Comparison of ENCODE assay signal across 8 mouse cellular contexts in genomic region chr1:56980631-56981275, GRCm38 (mm10). TPM values are rescaled to one million over a fixed set of nuclear protein-coding genes. Genes with fewer than 3 reads are reported as not detected.
A peak's percentile ranks its signal among the peaks of the same experiment; 100 is the strongest.
DNase-seq lines count a peak whose midpoint lies in the region; ATAC-seq lines count a peak whose summit lies in the region.
"Had no signal": no experiment of that assay in that cellular context is flagged by ENCODE, and none has a peak within 500 bp of the region (broad histone marks: within the 10 kb centered on the region; RNA-seq: fewer than 3 reads in every experiment).

No protein-coding gene starts in this region.

- H3K4me2 ChIP-seq in midbrain, embryonic 16.5 days (ENCODE audit: low read length), result no peak overlapping the region
- peak overlapping the region; percentile 53 for H3K4me2 ChIP-seq in embryonic facial prominence, embryonic 15.5 days (replicated peaks)
- H3K4me2 ChIP-seq in intestine, embryonic 16.5 days (ENCODE audit: low read depth, low read length), result peak overlapping the region; percentile 42
- peak overlapping the region; percentile 45 for H3K4me2 ChIP-seq in stomach, embryonic 15.5 days

- no peak for ATAC-seq in midbrain, embryonic 16.5 days
- no peak for ATAC-seq in embryonic facial prominence, embryonic 15.5 days (ENCODE audit: insufficient number of reproducible peaks, low FRiP score, low TSS enrichment, low read depth)
- no peak for ATAC-seq in intestine, embryonic 16.5 days
- ATAC-seq in stomach, embryonic 15.5 days (ENCODE audit: insufficient read depth, low FRiP score, low read depth), result no peak

- H3K4me3 ChIP-seq in midbrain, embryonic 10.5 days, result peak overlapping the region; percentile 9; the same call in 1 of the 2 replicates
- no peak overlapping the region for H3K4me3 ChIP-seq in midbrain, embryonic 16.5 days (ENCODE audit: low read depth, low read length)
- peak overlapping the region; percentile 36 for H3K4me3 ChIP-seq in embryonic facial prominence, embryonic 15.5 days (replicated peaks)
- peak overlapping the region; percentile 37 for H3K4me3 ChIP-seq in intestine, embryonic 16.5 days (ENCODE audit: low read length)
- H3K4me3 ChIP-seq in stomach, embryonic 15.5 days (replicated peaks), result peak overlapping the region; percentile 24

- peaks cover 45% of the 10 kb centered on the region for H3K4me1 ChIP-seq in midbrain, embryonic 10.5 days
- peaks cover 16% of the 10 kb centered on the region for H3K4me1 ChIP-seq in midbrain, embryonic 16.5 days (ENCODE audit: control insufficient read depth, insufficient read depth, low read length)
- H3K4me1 ChIP-seq in embryonic facial prominence, embryonic 15.5 days, result peaks cover 35% of the 10 kb centered on the region
- H3K4me1 ChIP-seq in intestine, embryonic 16.5 days (ENCODE audit: control insufficient read depth, insufficient read depth, low read length), result 0 out of 2 replicates have a peak, but pooled peaks cover 8% of the 10 kb centered on the region
- H3K4me1 ChIP-seq in stomach, embryonic 15.5 days, result peaks cover 17% of the 10 kb centered on the region

- WGBS in midbrain, embryonic 10.5 days, result under 1% methylated on average over 27 of the region's 27 CpGs
- WGBS in midbrain, embryonic 16.5 days, result 2% methylated on average over 27 of the region's 27 CpGs
- WGBS in embryonic facial prominence, embryonic 15.5 days, result 4% methylated on average over 27 of the region's 27 CpGs
- 4% methylated on average over 27 of the region's 27 CpGs for WGBS in intestine, embryonic 16.5 days
- WGBS in stomach, embryonic 15.5 days, result 2% methylated on average over 27 of the region's 27 CpGs

- H3K27ac ChIP-seq in midbrain, embryonic 10.5 days (replicated peaks), result no peak overlapping the region
- H3K27ac ChIP-seq in midbrain, embryonic 16.5 days (ENCODE audit: low read length), result no peak overlapping the region
- H3K27ac ChIP-seq in embryonic facial prominence, embryonic 15.5 days (replicated peaks), result peak overlapping the region; percentile 48; the same call in 1 of the 2 replicates
- H3K27ac ChIP-seq in intestine, embryonic 16.5 days (ENCODE audit: low read length), result no peak overlapping the region
- no peak overlapping the region for H3K27ac ChIP-seq in stomach, embryonic 15.5 days

- no peak overlapping the region for H3K9ac ChIP-seq in midbrain, embryonic 16.5 days (ENCODE audit: low read depth, low read length)
- H3K9ac ChIP-seq in embryonic facial prominence, embryonic 15.5 days, result no peak overlapping the region
- peak overlapping the region; percentile 33; the same call in 1 of the 2 replicates for H3K9ac ChIP-seq in intestine, embryonic 16.5 days (ENCODE audit: low read depth, low read length)
- H3K9ac ChIP-seq in stomach, embryonic 15.5 days, result no peak overlapping the region

- H3K27me3 ChIP-seq in midbrain, embryonic 10.5 days (ENCODE audit: low read depth, poor library complexity, severe bottlenecking), result peaks cover 100% of the 10 kb centered on the region
- peaks cover 60% of the 10 kb centered on the region for H3K27me3 ChIP-seq in midbrain, embryonic 16.5 days (ENCODE audit: control insufficient read depth, insufficient read depth, low read depth, low read length)
- peaks cover 80% of the 10 kb centered on the region for H3K27me3 ChIP-seq in embryonic facial prominence, embryonic 15.5 days
- peaks cover 69% of the 10 kb centered on the region for H3K27me3 ChIP-seq in intestine, embryonic 16.5 days (replicated peaks; ENCODE audit: control insufficient read depth, insufficient read depth, low read length)
- peaks cover 87% of the 10 kb centered on the region for H3K27me3 ChIP-seq in stomach, embryonic 15.5 days (replicated peaks)

- H3K36me3 ChIP-seq in midbrain, embryonic 10.5 days, result no peaks in the 10 kb centered on the region
- no peaks in the 10 kb centered on the region for H3K36me3 ChIP-seq in midbrain, embryonic 16.5 days (ENCODE audit: control insufficient read depth, insufficient read depth, low read length)
- no peaks in the 10 kb centered on the region for H3K36me3 ChIP-seq in embryonic facial prominence, embryonic 15.5 days
- H3K36me3 ChIP-seq in intestine, embryonic 16.5 days (ENCODE audit: control insufficient read depth, insufficient read depth, low read length), result no peaks in the 10 kb centered on the region
- no peaks in the 10 kb centered on the region for H3K36me3 ChIP-seq in stomach, embryonic 15.5 days

- no peaks in the 10 kb centered on the region for H3K9me3 ChIP-seq in midbrain, embryonic 10.5 days (replicated peaks)
- H3K9me3 ChIP-seq in midbrain, embryonic 16.5 days (replicated peaks; ENCODE audit: control insufficient read depth, low read length, poor library complexity, severe bottlenecking), result no peaks in the 10 kb centered on the region
- no peaks in the 10 kb centered on the region for H3K9me3 ChIP-seq in embryonic facial prominence, embryonic 15.5 days (replicated peaks)
- H3K9me3 ChIP-seq in intestine, embryonic 16.5 days (ENCODE audit: control insufficient read depth, low read length), result no peaks in the 10 kb centered on the region
- H3K9me3 ChIP-seq in stomach, embryonic 15.5 days, result no peaks in the 10 kb centered on the region

- peak; percentile 41 for DNase-seq in midbrain, embryonic 10.5 days (ENCODE audit: low spot score)
- DNase-seq in left cerebral cortex, adult 18-20 months (ENCODE audit: low spot score in 2 of 2), result no peak
- no peak for DNase-seq in adrenal gland, postnatal 14 days
- DNase-seq: adrenal gland, adult 8-10 months had no signal

RNA-seq across cellular contexts. Expression of gene Satb2, which starts 2.3 kb away (rescaled TPM):
- 0.81 and 1.1 TPM in 2 replicates for polyA plus RNA-seq in midbrain, embryonic 10.5 days (2016; fragmentation: Nextera tagmentation; extraction: Ambion mirVana)
- polyA plus RNA-seq in midbrain, embryonic 16.5 days (2015; fragmentation: Nextera tagmentation; extraction: Ambion mirVana), result 0.92 and 1.6 TPM in 2 replicates
- 12.0 and 14.4 TPM in 2 replicates for polyA plus RNA-seq in embryonic facial prominence, embryonic 15.5 days (2015; fragmentation: Nextera tagmentation; extraction: Ambion mirVana)
- 2.1 and 2.6 TPM in 2 replicates for polyA plus RNA-seq in intestine, embryonic 16.5 days (2015; fragmentation: Nextera tagmentation; extraction: Ambion mirVana)
- 0.53 and 0.81 TPM in 2 replicates for polyA plus RNA-seq in stomach, embryonic 15.5 days (2015; fragmentation: Nextera tagmentation; extraction: Ambion mirVana)
- total RNA-seq in left cerebral cortex, adult 18-20 months (2021), result 10 to 100 TPM; 79.1 to 88.5 TPM
- 1.6 and 1.8 TPM in 2 replicates for total RNA-seq in adrenal gland, postnatal 14 days (2021)
